Mouse (Mus musculus) thymus, postnatal 36 days (tissue): ENCODE results near the gene Vmn2r40.
"Not testable (repeated sequence)": the region's sequence is repeated elsewhere in the genome, so short reads cannot be mapped to it uniquely, and the experiment has no call there.

Experiments
- DNase-seq, 2 experiments: peaks; one replicate each; pipeline ENCODE4 v3.0.0; 2022; ENCODE audit warnings: mixed read lengths in 2 of 2

Vmn2r40 gene

GRCm38 (mm10) chr7:8931335-8931734 is at the start of gene Vmn2r40:
Vmn2r40 (minus strand) TSS chr7:8931435.
- DNase-seq = not testable (repeated sequence)
